29 mouse cellular contexts compared by ENCODE assay signal in the genomic region with DNA sequence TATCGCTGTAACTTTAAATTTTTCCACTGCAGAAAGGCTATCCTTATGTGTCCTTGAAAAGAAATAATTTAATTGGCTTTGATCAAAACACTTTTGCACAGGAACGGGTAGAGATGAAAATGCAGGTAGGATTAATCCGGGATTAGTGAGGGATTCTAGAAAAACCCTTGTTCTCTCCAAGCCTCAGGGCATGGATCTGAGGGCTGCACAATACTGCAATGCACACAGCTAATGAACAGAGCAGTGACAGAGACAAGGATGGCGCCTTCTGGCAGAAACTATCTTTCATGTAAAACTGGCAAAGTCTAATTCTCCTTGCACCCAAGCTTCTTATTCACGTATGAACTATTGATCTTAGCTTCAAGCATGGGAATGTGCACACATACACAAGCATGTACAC.
A peak's percentile ranks its signal among the peaks of the same experiment; 100 is the strongest.
DNase-seq lines count a peak whose midpoint lies in the region; ATAC-seq and TF ChIP-seq lines count a peak whose summit lies in the region.
"Had no signal": no experiment of that assay in that cellular context is flagged by ENCODE, and none has a peak within 500 bp of the region (broad histone marks: within the 10 kb centered on the region; RNA-seq: fewer than 3 reads in every experiment).

No protein-coding gene starts in this region.

- 68% methylated on average over 5 of the region's 5 CpGs for WGBS in midbrain, embryonic 12.5 days
- 76% methylated on average over 5 of the region's 5 CpGs for WGBS in midbrain, embryonic 11.5 days
- WGBS in midbrain, embryonic 15.5 days: 57% methylated on average over 5 of the region's 5 CpGs
- WGBS in midbrain, embryonic 13.5 days: 67% methylated on average over 5 of the region's 5 CpGs
- WGBS in hindbrain, embryonic 14.5 days: 81% methylated on average over 5 of the region's 5 CpGs

- no peaks in the 10 kb centered on the region for H3K4me1 ChIP-seq in midbrain, embryonic 12.5 days
- H3K4me1 ChIP-seq in midbrain, embryonic 11.5 days (ENCODE audit: control insufficient read depth, insufficient read depth, low read length): no peaks in the 10 kb centered on the region
- no peaks in the 10 kb centered on the region for H3K4me1 ChIP-seq in midbrain, embryonic 15.5 days
- H3K4me1 ChIP-seq in midbrain, embryonic 13.5 days (replicated peaks): no peaks in the 10 kb centered on the region
- H3K4me1 ChIP-seq in hindbrain, embryonic 14.5 days (replicated peaks; ENCODE audit: control insufficient read depth, insufficient read depth, low read length): no peaks in the 10 kb centered on the region
- H3K4me1 ChIP-seq: embryonic facial prominence, embryonic 13.5 days; embryonic facial prominence, embryonic 15.5 days; forebrain, embryonic 10.5 days; forebrain, embryonic 12.5 days had no signal

- no peaks in the 10 kb centered on the region for H3K27me3 ChIP-seq in midbrain, embryonic 12.5 days
- H3K27me3 ChIP-seq in midbrain, embryonic 11.5 days (ENCODE audit: control insufficient read depth, insufficient read depth, low read length): no peaks in the 10 kb centered on the region
- H3K27me3 ChIP-seq in midbrain, embryonic 15.5 days (replicated peaks): no peaks in the 10 kb centered on the region
- no peaks in the 10 kb centered on the region for H3K27me3 ChIP-seq in midbrain, embryonic 13.5 days
- no peaks in the 10 kb centered on the region for H3K27me3 ChIP-seq in hindbrain, embryonic 14.5 days (ENCODE audit: control insufficient read depth, insufficient read depth, low read length)
- H3K27me3 ChIP-seq: CH12.LX; embryonic facial prominence, embryonic 13.5 days; embryonic facial prominence, embryonic 15.5 days; forebrain, embryonic 12.5 days; Patski had no signal

- no peak for TF ChIP-seq POLR2A in brain, embryonic 14.5 days (IDR thresholded peaks at IDR 0.05; ENCODE audit: borderline replicate concordance, extremely low read depth, insufficient read depth, insufficient read length, poor library complexity, severe bottlenecking)

- no peak overlapping the region for H3K4me2 ChIP-seq in midbrain, embryonic 12.5 days (replicated peaks)
- H3K4me2 ChIP-seq in midbrain, embryonic 11.5 days: no peak overlapping the region
- no peak overlapping the region for H3K4me2 ChIP-seq in midbrain, embryonic 15.5 days
- no peak overlapping the region for H3K4me2 ChIP-seq in midbrain, embryonic 13.5 days (replicated peaks)
- no peak overlapping the region for H3K4me2 ChIP-seq in hindbrain, embryonic 14.5 days (replicated peaks)
- H3K4me2 ChIP-seq: embryonic facial prominence, embryonic 13.5 days; embryonic facial prominence, embryonic 15.5 days; forebrain, embryonic 12.5 days had no signal

- TF ChIP-seq CTCF in brain, embryonic 14.5 days (IDR thresholded peaks at IDR 0.05; ENCODE audit: borderline replicate concordance, extremely low read depth, insufficient read depth, insufficient read length): no peak

- H3K9me3 ChIP-seq in midbrain, embryonic 12.5 days: no peaks in the 10 kb centered on the region
- no peaks in the 10 kb centered on the region for H3K9me3 ChIP-seq in midbrain, embryonic 11.5 days (ENCODE audit: control insufficient read depth, low read length)
- no peaks in the 10 kb centered on the region for H3K9me3 ChIP-seq in midbrain, embryonic 15.5 days
- H3K9me3 ChIP-seq in midbrain, embryonic 13.5 days: no peaks in the 10 kb centered on the region
- no peaks in the 10 kb centered on the region for H3K9me3 ChIP-seq in hindbrain, embryonic 14.5 days (ENCODE audit: control insufficient read depth, low read length)
- H3K9me3 ChIP-seq: embryonic facial prominence, embryonic 13.5 days; embryonic facial prominence, embryonic 15.5 days; forebrain, embryonic 10.5 days; forebrain, embryonic 12.5 days had no signal

- DNase-seq in midbrain, embryonic 11.5 days (ENCODE audit: low spot score, missing footprints): no peak
- DNase-seq in brain, embryonic 14.5 days (ENCODE audit: low read depth): peak; percentile 32
- DNase-seq in hindbrain, embryonic 14.5 days (ENCODE audit: low spot score): no peak
- DNase-seq: adrenal gland, adult 8-10 months; adrenal gland, postnatal 14 days; adrenal gland, postnatal 36 days; B cell, adult 2 months; cerebellum, adult 11 months; cerebellum, adult 18-20 months; cerebellum, adult 8-10 months; cerebellum, adult 9-11 months; cerebellum, postnatal 14 days; cerebellum, postnatal 36 days; embryo, embryonic 11 days had no signal

- H3K4me3 ChIP-seq in midbrain, embryonic 12.5 days: no peak overlapping the region
- H3K4me3 ChIP-seq in midbrain, embryonic 11.5 days (ENCODE audit: low read depth, low read length): no peak overlapping the region
- H3K4me3 ChIP-seq in midbrain, embryonic 15.5 days: no peak overlapping the region
- no peak overlapping the region for H3K4me3 ChIP-seq in midbrain, embryonic 13.5 days (replicated peaks)
- H3K4me3 ChIP-seq in hindbrain, embryonic 14.5 days (replicated peaks; ENCODE audit: low read length): no peak overlapping the region
- H3K4me3 ChIP-seq: embryonic facial prominence, embryonic 13.5 days; embryonic facial prominence, embryonic 15.5 days; erythroblast, embryonic 14.5 days; forebrain, embryonic 10.5 days; forebrain, embryonic 12.5 days had no signal

- no peak overlapping the region for H3K27ac ChIP-seq in midbrain, embryonic 12.5 days (replicated peaks)
- H3K27ac ChIP-seq in midbrain, embryonic 11.5 days (ENCODE audit: low read depth, low read length): no peak overlapping the region
- H3K27ac ChIP-seq in midbrain, embryonic 15.5 days: no peak overlapping the region
- H3K27ac ChIP-seq in midbrain, embryonic 13.5 days: no peak overlapping the region
- H3K27ac ChIP-seq in hindbrain, embryonic 14.5 days: no peak overlapping the region
- H3K27ac ChIP-seq: embryonic facial prominence, embryonic 13.5 days; embryonic facial prominence, embryonic 15.5 days; forebrain, embryonic 10.5 days; forebrain, embryonic 12.5 days had no signal

- H3K36me3 ChIP-seq in midbrain, embryonic 12.5 days: no peaks in the 10 kb centered on the region
- no peaks in the 10 kb centered on the region for H3K36me3 ChIP-seq in midbrain, embryonic 11.5 days (ENCODE audit: control insufficient read depth, insufficient read depth, low read length)
- H3K36me3 ChIP-seq in midbrain, embryonic 15.5 days (replicated peaks): no peaks in the 10 kb centered on the region
- no peaks in the 10 kb centered on the region for H3K36me3 ChIP-seq in midbrain, embryonic 13.5 days
- no peaks in the 10 kb centered on the region for H3K36me3 ChIP-seq in hindbrain, embryonic 14.5 days (replicated peaks; ENCODE audit: control insufficient read depth, insufficient read depth)
- H3K36me3 ChIP-seq: embryonic facial prominence, embryonic 13.5 days; embryonic facial prominence, embryonic 15.5 days; forebrain, embryonic 10.5 days; forebrain, embryonic 12.5 days; G1E had no signal

- no peak overlapping the region for H3K9ac ChIP-seq in midbrain, embryonic 12.5 days (replicated peaks)
- no peak overlapping the region for H3K9ac ChIP-seq in midbrain, embryonic 11.5 days (ENCODE audit: low read length)
- no peak overlapping the region for H3K9ac ChIP-seq in midbrain, embryonic 15.5 days
- H3K9ac ChIP-seq in midbrain, embryonic 13.5 days (replicated peaks): no peak overlapping the region
- no peak overlapping the region for H3K9ac ChIP-seq in hindbrain, embryonic 14.5 days
- H3K9ac ChIP-seq: embryonic facial prominence, embryonic 13.5 days; embryonic facial prominence, embryonic 15.5 days; forebrain, embryonic 12.5 days had no signal

- peak; percentile 52; the same call in 1 of the 2 replicates for ATAC-seq in midbrain, embryonic 12.5 days (ENCODE audit: low FRiP score, low read depth)
- ATAC-seq in midbrain, embryonic 11.5 days (ENCODE audit: low FRiP score): no peak
- ATAC-seq in midbrain, embryonic 15.5 days (replicated peaks): peak; percentile 52; the same call in 1 of the 2 replicates
- ATAC-seq in midbrain, embryonic 13.5 days: no peak
- no peak for ATAC-seq in hindbrain, embryonic 14.5 days (ENCODE audit: low FRiP score)
- ATAC-seq: activated CD4-positive, CD25-positive, alpha-beta regulatory T cell, adult 4 months; CD4-positive, CD25-positive, alpha-beta regulatory T cell, adult 4 months; forebrain, embryonic 14.5 days; forebrain, embryonic 16.5 days; Patski had no signal

Comparison
In these comparisons a context has a peak if more than half of its experiments do, and no peak if none do; other contexts are left out.
1. ATAC-seq: peak in midbrain, embryonic 12.5 days (single experiment) and midbrain, embryonic 15.5 days (single experiment); none in midbrain, embryonic 11.5 days (single experiment), midbrain, embryonic 13.5 days (single experiment) and hindbrain, embryonic 14.5 days (single experiment).